Mouse (Mus musculus) kidney, adult 2 months (tissue): ENCODE data around the gene Nudt4. TPM values are rescaled to one million over a fixed set of nuclear protein-coding genes. Genes with fewer than 3 reads are reported as not detected.

Experiments
- DNase-seq: peaks from one replicate; pipeline ENCODE4 v3.0.0; 2021
- H3K27ac ChIP-seq: fragments of 200-500 bp; 2 replicates; pipeline ENCODE4 v1.5.1; 2012; ENCODE audit warnings: low read depth, low read length, control low read depth, inconsistent platforms; ENCODE audit not compliant: insufficient read depth
- H3K27me3 ChIP-seq: fragments of 200-500 bp; replicated peaks from 2 replicates; pipeline ENCODE4 v1.6.1; 2012; ENCODE audit warnings: mild to moderate bottlenecking, moderate library complexity, low read length, inconsistent platforms; ENCODE audit not compliant: control insufficient read depth, insufficient read depth
- H3K36me3 ChIP-seq: fragments of 200-500 bp; 2 replicates; pipeline ENCODE4 v1.6.1; 2012; ENCODE audit warnings: mild to moderate bottlenecking, moderate library complexity, low read length, inconsistent platforms; ENCODE audit not compliant: control insufficient read depth, insufficient read depth
- H3K4me1 ChIP-seq: fragments of 200-500 bp; 2 replicates; pipeline ENCODE4 v1.6.1; 2011; ENCODE audit warnings: low read length; ENCODE audit not compliant: control insufficient read depth, insufficient read depth
- H3K4me3 ChIP-seq: fragments of 200-500 bp; 2 replicates; pipeline ENCODE4 v1.5.1; 2011; ENCODE audit warnings: mild to moderate bottlenecking, low read depth, low read length, control low read depth; ENCODE audit not compliant: insufficient read depth
- CTCF ChIP-seq: fragments of 200-500 bp; conservative IDR thresholded peaks from 2 replicates; pipeline ENCODE4 v1.5.1; 2011; ENCODE audit warnings: low read depth, mild to moderate bottlenecking, control low read depth, low read length, moderate library complexity, mixed read lengths; ENCODE audit not compliant: insufficient read depth, insufficient read length
- POLR2A ChIP-seq: fragments of 200-500 bp; IDR thresholded peaks from one replicate; pipeline ENCODE4 v1.6.1; 2011; ENCODE audit warnings: low read depth, low read length, control low read depth
- WGBS: fragments of 180-500 bp; shearing (Covaris S2); methylation state at CpG from one replicate; pipeline ENCODE4 v1.1.7; 2018; 5-methylcytosine and 5-hydroxymethylcytosine counted together
- polyA plus RNA-seq: library from polyadenylated mRNA; depleted of rRNA; stranded (reverse); fragments of >200 nt; gene quantifications from 2 replicates; pipeline ENCODE4 v1.2.3, GENCODE M21; 2012

The Nudt4 gene
- polyA plus RNA-seq, 1 experiment, result 92.7 TPM

DNA sequence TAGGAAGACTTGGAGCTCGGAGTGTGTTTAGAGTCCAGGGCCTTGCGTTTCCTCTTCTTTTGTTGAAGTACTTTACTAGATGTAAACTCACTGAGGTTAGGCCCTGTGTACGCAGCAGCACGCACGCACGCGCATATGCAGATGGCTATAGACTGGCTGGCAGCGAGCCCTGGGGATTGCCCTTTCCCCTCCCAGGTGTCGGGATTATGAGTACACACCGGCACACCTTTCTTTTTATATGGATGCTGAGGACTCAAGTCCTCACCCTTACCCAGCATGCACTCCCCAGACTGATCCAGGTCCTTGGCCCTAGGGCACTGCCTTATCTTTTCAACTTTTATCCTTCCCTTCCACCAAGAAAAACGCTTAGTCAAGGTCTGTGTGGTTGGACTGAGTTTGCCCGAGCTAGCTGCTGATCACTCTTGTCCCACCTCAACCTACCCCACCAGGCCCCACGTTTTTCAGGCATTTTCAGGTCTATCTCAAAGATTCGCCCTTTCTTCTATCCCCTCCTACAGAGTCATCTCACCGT, 34.2 kb upstream of the Nudt4 start:
- 93% methylated on average over 15 of the region's 15 CpGs for WGBS
- no peak for TF ChIP-seq CTCF
- TF ChIP-seq POLR2A, result no peak
- Histone ChIP-seq H3K4me1 (no peaks in the 10 kb centered on the region), H3K27ac (no peak overlapping the region), H3K4me3 (no peak overlapping the region), H3K36me3 (no peaks in the 10 kb centered on the region), H3K27me3 (no peaks in the 10 kb centered on the region)
- DNase-seq, result no peak

GRCm38 (mm10) chr10:95595852-95596639, 32.1 kb upstream of the Nudt4 start:
- TF ChIP-seq CTCF (no peak), POLR2A (no peak)
- Histone ChIP-seq H3K4me3 (no peak overlapping the region), H3K4me1 (no peaks in the 10 kb centered on the region), H3K36me3 (no peaks in the 10 kb centered on the region), H3K27me3 (no peaks in the 10 kb centered on the region), H3K27ac (no peak overlapping the region)
- DNase-seq, result no peak
- 71% methylated on average over 8 of the region's 8 CpGs for WGBS

GRCm38 (mm10) chr10:95594414-95594813, 30.5 kb upstream of the Nudt4 start:
- no peaks in the 10 kb centered on the region for H3K27me3 ChIP-seq
- TF ChIP-seq CTCF, result no peak
- TF ChIP-seq POLR2A, result no peak
- H3K36me3 ChIP-seq, result no peaks in the 10 kb centered on the region
- H3K4me1 ChIP-seq, result no peaks in the 10 kb centered on the region
- H3K4me3 ChIP-seq, result no peak overlapping the region
- DNase-seq, result no peak
- H3K27ac ChIP-seq, result no peak overlapping the region
- 70% methylated on average over 10 of the region's 11 CpGs for WGBS

DNA sequence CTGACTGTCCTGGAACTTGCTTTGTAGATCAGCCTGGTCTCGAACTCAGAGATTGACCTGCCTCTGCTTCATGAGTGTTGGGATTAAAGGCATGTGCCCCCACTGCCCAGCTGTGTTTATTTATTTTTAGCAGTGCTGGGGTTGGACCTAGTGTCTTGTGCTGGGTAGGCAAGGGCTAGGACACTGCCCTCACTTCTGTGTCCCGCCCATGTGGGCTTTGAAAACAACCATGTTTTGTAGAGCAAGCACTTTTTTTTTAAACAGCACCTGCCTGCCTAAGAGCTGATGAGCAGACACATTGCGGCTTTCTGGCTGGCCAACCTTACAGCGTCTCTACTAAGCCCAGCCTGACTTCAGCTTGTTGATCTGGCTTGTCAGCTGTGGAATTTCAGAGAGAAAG, 27.3 kb upstream of the Nudt4 start:
- WGBS, result 81% methylated on average over 4 of the region's 4 CpGs
- no peak for TF ChIP-seq CTCF
- no peak overlapping the region for H3K4me3 ChIP-seq
- no peaks in the 10 kb centered on the region for H3K4me1 ChIP-seq
- no peak overlapping the region for H3K27ac ChIP-seq
- H3K27me3 ChIP-seq, result no peaks in the 10 kb centered on the region
- DNase-seq, result peak; percentile 54
- H3K36me3 ChIP-seq, result no peaks in the 10 kb centered on the region

DNA sequence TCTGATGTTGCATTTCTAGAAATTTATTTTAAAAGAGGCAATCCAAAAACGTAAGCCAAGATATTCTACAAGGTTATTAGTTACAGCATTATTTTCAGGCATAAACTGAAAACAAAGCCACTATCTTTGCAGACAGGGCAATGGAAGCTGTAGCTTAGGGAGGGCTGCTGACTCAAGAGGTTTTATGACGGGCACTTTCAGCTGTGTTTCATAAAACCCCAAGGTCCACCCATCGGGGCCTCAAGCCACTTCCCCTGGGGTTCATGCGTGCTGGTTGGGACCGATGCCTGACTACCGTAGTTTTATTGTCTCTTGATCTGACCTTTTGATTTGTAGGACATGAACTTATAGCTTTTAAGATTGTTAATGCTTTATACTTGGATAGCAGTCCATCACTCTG, 26.2 kb upstream of the Nudt4 start:
- no peak for DNase-seq
- Histone ChIP-seq H3K27me3 (no peaks in the 10 kb centered on the region), H3K4me3 (no peak overlapping the region), H3K4me1 (no peaks in the 10 kb centered on the region), H3K27ac (no peak overlapping the region), H3K36me3 (no peaks in the 10 kb centered on the region)
- 73% methylated on average over 6 of the region's 6 CpGs for WGBS
- TF ChIP-seq CTCF (no peak), POLR2A (no peak)

- WGBS, result 91% methylated on average over 4 of the region's 4 CpGs
- no peak for DNase-seq
- TF ChIP-seq CTCF, result no peak
- no peak for TF ChIP-seq POLR2A
- Histone ChIP-seq H3K4me3 (no peak overlapping the region), H3K4me1 (no peaks in the 10 kb centered on the region), H3K27me3 (no peaks in the 10 kb centered on the region), H3K27ac (no peak overlapping the region), H3K36me3 (no peaks in the 10 kb centered on the region)
Measured at GRCm38 (mm10) chr10:95589196-95589595, 25.2 kb upstream of the Nudt4 start.

GRCm38 (mm10) chr10:95587509-95588220, 23.7 kb upstream of the Nudt4 start:
- Histone ChIP-seq H3K4me3 (no peak overlapping the region), H3K36me3 (no peaks in the 10 kb centered on the region), H3K27me3 (no peaks in the 10 kb centered on the region), H3K27ac (no peak overlapping the region), H3K4me1 (no peaks in the 10 kb centered on the region)
- DNase-seq, result no peak
- TF ChIP-seq POLR2A, result no peak
- TF ChIP-seq CTCF, result no peak
- WGBS, result 86% methylated on average over 8 of the region's 8 CpGs
